Mouse (Mus musculus) CD4-positive naive resting alpha-beta T cell, adult 76 days (primary cell): Measurements from ENCODE around the gene Ces2g. TPM values are rescaled to one million over a fixed set of nuclear protein-coding genes. Genes with fewer than 3 reads are reported as not detected.

Source experiments
- total RNA-seq: library from RNA; stranded (reverse); gene quantifications from one replicate; pipeline ENCODE4 v1.2.4, GENCODE M21; 2023

Ces2g gene
- 0.38 TPM for total RNA-seq

DNA sequence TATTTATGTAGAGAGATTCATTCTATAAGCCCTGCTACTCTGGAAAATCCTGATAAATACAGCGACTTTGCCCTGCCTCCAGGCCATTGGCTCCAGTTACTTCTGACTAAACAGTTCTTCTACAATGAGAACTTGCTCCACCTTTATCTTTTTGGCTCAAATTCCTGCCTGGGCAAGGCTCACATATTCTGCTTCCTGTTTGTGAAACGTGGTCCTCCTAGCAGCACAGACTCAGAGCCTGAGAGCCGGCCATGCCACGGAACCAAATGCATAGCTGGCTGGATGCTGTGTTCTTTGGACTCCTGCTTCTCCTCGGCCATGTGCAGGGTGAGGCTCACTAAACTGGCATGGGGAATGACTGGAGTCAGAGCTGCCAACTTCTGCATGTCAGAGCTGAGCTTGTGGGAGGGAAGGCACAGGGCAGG is at the start of gene Ces2g:
Ces2g (plus strand) TSS at position 182 of the 425 bp plus-strand sequence.

DNA sequence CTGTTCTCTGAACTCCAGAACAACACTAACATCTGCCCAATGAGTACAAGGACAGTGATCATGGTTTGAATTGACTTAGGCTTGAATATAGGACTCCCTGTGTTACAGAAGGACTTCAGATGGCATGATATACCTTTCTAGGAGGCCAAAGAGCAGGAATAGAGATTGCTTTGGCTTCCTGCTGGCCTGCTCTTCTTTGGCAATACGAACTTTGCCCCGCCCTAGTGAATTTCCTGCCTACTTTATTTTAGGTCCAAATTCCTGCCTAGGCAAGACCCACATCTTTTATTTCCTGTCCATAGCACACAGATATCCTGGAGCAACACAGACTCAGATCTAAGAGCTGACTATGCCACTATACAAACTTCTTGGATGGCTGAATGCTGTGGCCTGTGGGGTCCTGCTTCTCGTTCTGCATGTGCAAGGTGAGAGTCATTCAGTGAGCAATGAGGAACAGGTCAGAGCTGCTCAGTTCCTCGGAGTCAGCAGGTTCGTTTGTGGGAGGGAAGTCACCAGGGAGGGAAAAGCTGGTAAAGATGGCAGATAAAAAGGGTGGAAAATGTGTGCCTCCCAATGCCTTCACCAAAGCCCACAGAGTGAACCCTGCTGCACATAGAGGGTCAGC is 35.4 kb upstream of the Ces2g start, which contains the start of gene Ces2e:
Ces2e (plus strand) TSS at position 289 of the 625 bp plus-strand sequence.

DNA sequence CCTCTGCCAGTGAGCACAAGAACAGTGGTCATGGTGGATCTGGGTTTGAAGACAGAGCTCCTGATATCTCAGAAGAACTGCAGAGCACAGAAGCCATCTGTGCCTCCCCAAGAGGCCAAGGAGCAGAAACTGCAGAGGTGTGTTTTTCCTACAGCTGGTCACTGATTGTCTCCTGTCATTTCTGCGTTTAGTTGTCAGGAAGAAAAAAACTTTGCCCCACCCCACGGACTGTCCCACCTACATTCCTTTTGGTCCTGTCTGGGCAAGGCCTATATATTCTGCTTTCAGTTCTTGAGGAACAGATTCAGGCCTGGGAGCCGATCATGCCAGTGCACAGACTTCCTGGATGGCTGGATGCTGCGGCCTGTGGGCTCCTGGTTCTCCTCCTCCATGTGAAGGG is 14.5 kb upstream of the Ces2g start, which contains the start of gene Ces2f:
Ces2f (plus strand) TSS at position 301 of the 400 bp plus-strand sequence.

DNA sequence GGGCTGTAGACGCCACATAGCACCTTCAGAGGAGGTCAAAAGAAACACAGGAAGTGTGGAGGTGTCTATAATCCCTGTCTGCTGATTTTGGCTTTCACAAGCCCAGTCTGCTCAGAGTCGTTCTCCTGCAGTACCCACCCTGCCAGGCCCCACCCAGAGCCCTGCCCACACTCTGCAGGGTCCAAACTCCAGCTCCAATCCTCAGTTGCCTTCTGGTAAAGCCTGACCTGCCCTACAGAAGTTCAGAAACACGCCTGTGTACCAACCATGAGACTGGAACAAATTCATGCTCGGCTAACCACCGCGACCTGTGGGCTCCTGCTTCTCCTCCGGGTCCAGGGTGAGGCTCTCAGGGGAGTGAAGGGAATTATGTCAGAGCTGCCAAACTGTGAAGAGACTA is 39.1 kb downstream of the Ces2g start, which contains the start of gene Ces2h:
Ces2h (plus strand) TSS at position 268 of the 400 bp plus-strand sequence.

Other genes starting within 250 kb of the Ces2g start
- gene Ces2a, start 227.7 kb upstream of the Ces2g start, total RNA-seq: not detected
- gene Ces2b, start 130.1 kb upstream of the Ces2g start, total RNA-seq: not detected
- not detected for gene Ces2c, start 114.7 kb upstream of the Ces2g start, total RNA-seq
- not detected for gene Ces2e, start 35.5 kb upstream of the Ces2g start, total RNA-seq
- not detected for gene Ces2f, start 14.4 kb upstream of the Ces2g start, total RNA-seq
- not detected for gene Ces2h, start 39.1 kb downstream of the Ces2g start, total RNA-seq
- gene Ces3a, start 86.9 kb downstream of the Ces2g start, total RNA-seq: not detected
- not detected for gene Ces3b, start 122.0 kb downstream of the Ces2g start, total RNA-seq
- gene Ces4a, start 170.1 kb downstream of the Ces2g start, total RNA-seq: not detected
- 96.8 TPM for gene Cbfb, start 209.0 kb downstream of the Ces2g start, total RNA-seq